Mouse (Mus musculus) CD8-positive naive resting alpha-beta T cell, adult 2 months (primary cell): Measurements from ENCODE around the gene Mamdc4.

ENCODE experiments used
- DNase-seq, 2 experiments: peaks; one replicate each; pipeline ENCODE4 v3.0.0; 2022; ENCODE audit warnings: low read depth in 2 of 2, low spot score in 2 of 2

The Mamdc4 gene

GRCm38 (mm10) chr2:25526510-25527302 lies 47.9 kb downstream of the Mamdc4 start:
- no peak for DNase-seq
